Mouse (Mus musculus): ENCODE results near the gene Tsc2. TPM values are rescaled to one million over a fixed set of nuclear protein-coding genes. Genes with fewer than 3 reads are reported as not detected.

The Tsc2 gene
- polyA plus RNA-seq, 1 experiment: 51.1 TPM

- no peak overlapping the region for H3K27ac ChIP-seq (ENCODE audit: insufficient read depth, low read length)
- no peak for TF ChIP-seq EP300 (IDR thresholded peaks at IDR 0.05; ENCODE audit: insufficient read depth, low read depth, low read length)
- no peak for TF ChIP-seq CTCF (IDR thresholded peaks at IDR 0.05; ENCODE audit: low read depth, low read length)
- TF ChIP-seq POLR2A (IDR thresholded peaks at IDR 0.05; ENCODE audit: insufficient read depth, low read length): no peak
- peaks cover 18% of the 10 kb centered on the region for H3K36me3 ChIP-seq (ENCODE audit: control insufficient read depth, insufficient read depth, low read length, poor library complexity, severe bottlenecking)
- no peak overlapping the region for H3K9ac ChIP-seq (ENCODE audit: low read depth, poor library complexity, severe bottlenecking)
- H3K4me3 ChIP-seq (ENCODE audit: low read depth, low read length): no peak overlapping the region
- H3K4me1 ChIP-seq (ENCODE audit: control insufficient read depth, insufficient read depth, low read length): peaks cover 3% of the 10 kb centered on the region
- no peaks in the 10 kb centered on the region for H3K27me3 ChIP-seq (ENCODE audit: control insufficient read depth, insufficient read depth, low read length, poor library complexity, severe bottlenecking)
- H3K9me3 ChIP-seq (replicated peaks; ENCODE audit: control insufficient read depth, insufficient read depth, low read length, poor library complexity, severe bottlenecking): no peaks in the 10 kb centered on the region
These were observed 34.4 kb downstream of the Tsc2 start for GRCm38 (mm10) chr17:24597989-24598388.

- H3K36me3 ChIP-seq (ENCODE audit: control insufficient read depth, insufficient read depth, low read length, poor library complexity, severe bottlenecking): peaks cover 18% of the 10 kb centered on the region
- TF ChIP-seq EP300 (IDR thresholded peaks at IDR 0.05; ENCODE audit: insufficient read depth, low read depth, low read length) (no peak), POLR2A (IDR thresholded peaks at IDR 0.05; ENCODE audit: insufficient read depth, low read length) (no peak), CTCF (IDR thresholded peaks at IDR 0.05; ENCODE audit: low read depth, low read length) (no peak)
- no peaks in the 10 kb centered on the region for H3K27me3 ChIP-seq (ENCODE audit: control insufficient read depth, insufficient read depth, low read length, poor library complexity, severe bottlenecking)
- no peak overlapping the region for H3K4me3 ChIP-seq (ENCODE audit: low read depth, low read length)
- H3K9me3 ChIP-seq (replicated peaks; ENCODE audit: control insufficient read depth, insufficient read depth, low read length, poor library complexity, severe bottlenecking): no peaks in the 10 kb centered on the region
- no peak overlapping the region for H3K27ac ChIP-seq (ENCODE audit: insufficient read depth, low read length)
- peaks cover 3% of the 10 kb centered on the region for H3K4me1 ChIP-seq (ENCODE audit: control insufficient read depth, insufficient read depth, low read length)
- no peak overlapping the region for H3K9ac ChIP-seq (ENCODE audit: low read depth, poor library complexity, severe bottlenecking)
These were observed 35.8 kb downstream of the Tsc2 start for GRCm38 (mm10) chr17:24596471-24597183.

GRCm38 (mm10) chr17:24596073-24596466 lies 36.4 kb downstream of the Tsc2 start:
- no peak overlapping the region for H3K9ac ChIP-seq (ENCODE audit: low read depth, poor library complexity, severe bottlenecking)
- H3K4me3 ChIP-seq (ENCODE audit: low read depth, low read length): no peak overlapping the region
- H3K4me1 ChIP-seq (ENCODE audit: control insufficient read depth, insufficient read depth, low read length): peaks cover 3% of the 10 kb centered on the region
- no peak overlapping the region for H3K27ac ChIP-seq (ENCODE audit: insufficient read depth, low read length)
- no peaks in the 10 kb centered on the region for H3K9me3 ChIP-seq (replicated peaks; ENCODE audit: control insufficient read depth, insufficient read depth, low read length, poor library complexity, severe bottlenecking)
- no peaks in the 10 kb centered on the region for H3K27me3 ChIP-seq (ENCODE audit: control insufficient read depth, insufficient read depth, low read length, poor library complexity, severe bottlenecking)
- TF ChIP-seq POLR2A (IDR thresholded peaks at IDR 0.05; ENCODE audit: insufficient read depth, low read length) (no peak), EP300 (IDR thresholded peaks at IDR 0.05; ENCODE audit: insufficient read depth, low read depth, low read length) (no peak), CTCF (IDR thresholded peaks at IDR 0.05; ENCODE audit: low read depth, low read length) (no peak)
- H3K36me3 ChIP-seq (ENCODE audit: control insufficient read depth, insufficient read depth, low read length, poor library complexity, severe bottlenecking): peaks cover 18% of the 10 kb centered on the region

- Histone ChIP-seq H3K4me3 (ENCODE audit: low read depth, low read length) (no peak overlapping the region), H3K27me3 (ENCODE audit: control insufficient read depth, insufficient read depth, low read length, poor library complexity, severe bottlenecking) (no peaks in the 10 kb centered on the region), H3K27ac (ENCODE audit: insufficient read depth, low read length) (no peak overlapping the region), H3K4me1 (ENCODE audit: control insufficient read depth, insufficient read depth, low read length) (peaks cover 3% of the 10 kb centered on the region), H3K36me3 (ENCODE audit: control insufficient read depth, insufficient read depth, low read length, poor library complexity, severe bottlenecking) (peaks cover 18% of the 10 kb centered on the region), H3K9me3 (replicated peaks; ENCODE audit: control insufficient read depth, insufficient read depth, low read length, poor library complexity, severe bottlenecking) (no peaks in the 10 kb centered on the region), H3K9ac (ENCODE audit: low read depth, poor library complexity, severe bottlenecking) (no peak overlapping the region)
- TF ChIP-seq POLR2A (IDR thresholded peaks at IDR 0.05; ENCODE audit: insufficient read depth, low read length) (no peak), CTCF (IDR thresholded peaks at IDR 0.05; ENCODE audit: low read depth, low read length) (peak; percentile 24), EP300 (IDR thresholded peaks at IDR 0.05; ENCODE audit: insufficient read depth, low read depth, low read length) (no peak)
These were observed 37.0 kb downstream of the Tsc2 start for GRCm38 (mm10) chr17:24595126-24596072.

- Histone ChIP-seq H3K27me3 (ENCODE audit: control insufficient read depth, insufficient read depth, low read length, poor library complexity, severe bottlenecking) (no peaks in the 10 kb centered on the region), H3K4me1 (ENCODE audit: control insufficient read depth, insufficient read depth, low read length) (peaks cover 3% of the 10 kb centered on the region), H3K36me3 (ENCODE audit: control insufficient read depth, insufficient read depth, low read length, poor library complexity, severe bottlenecking) (peaks cover 13% of the 10 kb centered on the region), H3K9ac (ENCODE audit: low read depth, poor library complexity, severe bottlenecking) (no peak overlapping the region), H3K4me3 (ENCODE audit: low read depth, low read length) (no peak overlapping the region), H3K27ac (ENCODE audit: insufficient read depth, low read length) (no peak overlapping the region), H3K9me3 (replicated peaks; ENCODE audit: control insufficient read depth, insufficient read depth, low read length, poor library complexity, severe bottlenecking) (no peaks in the 10 kb centered on the region)
- TF ChIP-seq POLR2A (IDR thresholded peaks at IDR 0.05; ENCODE audit: insufficient read depth, low read length) (no peak), CTCF (IDR thresholded peaks at IDR 0.05; ENCODE audit: low read depth, low read length) (no peak), EP300 (IDR thresholded peaks at IDR 0.05; ENCODE audit: insufficient read depth, low read depth, low read length) (no peak)
These were observed 38.2 kb downstream of the Tsc2 start for GRCm38 (mm10) chr17:24593992-24594890.

All from ES-Bruce4 (cell line).